Mouse (Mus musculus) neutrophil, adult 5-6 weeks (primary cell): ENCODE data around the gene Arhgef1. TPM values are rescaled to one million over a fixed set of nuclear protein-coding genes. Genes with fewer than 3 reads are reported as not detected.

Experiments used
- ATAC-seq: fragments of 151-379, 151-347 bp; 2 replicates; pipeline ENCODE4 v1.8.0; 2017; ENCODE audit warnings: mild to moderate bottlenecking, moderate TSS enrichment; ENCODE audit not compliant: insufficient number of reproducible peaks, poor library complexity, low FRiP score, severe bottlenecking; ENCODE audit errors: extremely low read depth
- total RNA-seq: library from RNA; stranded (forward); fragments of 200-1000 nt; gene quantifications from 2 replicates; pipeline ENCODE4 v1.2.3, GENCODE M21; 2017

Gene Arhgef1
- total RNA-seq, 1 experiment from 2014 or later = 474 TPM

DNA sequence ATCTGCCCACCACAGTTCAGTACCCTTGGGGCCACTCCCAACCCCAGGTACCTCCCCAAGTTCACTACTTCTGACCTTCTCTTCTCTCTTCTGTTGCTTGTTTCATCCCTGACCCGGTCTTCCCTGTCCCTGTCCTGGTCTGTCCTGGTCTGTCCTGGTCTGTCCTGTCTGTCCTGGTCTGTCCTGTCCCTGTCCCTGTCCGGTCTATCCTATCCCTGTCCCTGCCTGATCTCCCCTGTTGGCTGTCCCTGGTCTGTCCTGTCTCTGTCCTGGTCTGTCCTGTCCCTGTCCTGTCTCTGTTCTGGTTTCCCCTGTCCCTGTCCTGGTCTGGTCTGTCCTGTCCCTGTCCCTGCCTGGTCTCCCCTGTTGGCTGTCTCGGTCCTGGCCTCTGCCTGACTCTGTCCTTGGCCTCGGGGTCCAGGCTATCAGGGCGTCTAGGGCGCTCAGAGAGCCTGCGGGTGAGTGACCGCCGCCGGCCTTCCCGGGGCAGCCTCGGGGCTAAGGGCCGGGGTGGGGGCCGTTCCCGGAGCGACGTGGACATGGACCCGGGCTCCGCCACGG is 16.1 kb downstream of the Arhgef1 start:
- ATAC-seq = no peak

DNA sequence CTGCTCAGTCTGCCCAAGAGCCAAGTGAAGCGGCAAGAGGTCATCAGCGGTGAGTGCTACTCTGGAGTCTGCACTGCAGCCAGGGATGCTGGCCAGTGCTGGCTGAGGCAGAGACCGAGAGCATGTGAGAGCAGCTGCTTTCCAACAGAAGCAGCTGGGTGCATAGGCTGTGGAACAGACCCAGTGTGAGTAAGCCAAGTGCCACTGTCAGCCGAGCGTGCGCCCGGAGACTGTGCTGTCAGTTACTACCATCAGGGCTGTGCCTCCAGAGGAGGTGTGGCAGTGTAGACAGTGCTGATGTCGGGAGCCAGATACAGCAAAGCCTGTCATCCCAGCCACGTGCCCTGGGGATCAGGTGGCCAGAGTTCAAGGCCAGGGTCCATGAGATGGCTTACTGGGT is 17.0 kb downstream of the Arhgef1 start:
- ATAC-seq = no peak

DNA sequence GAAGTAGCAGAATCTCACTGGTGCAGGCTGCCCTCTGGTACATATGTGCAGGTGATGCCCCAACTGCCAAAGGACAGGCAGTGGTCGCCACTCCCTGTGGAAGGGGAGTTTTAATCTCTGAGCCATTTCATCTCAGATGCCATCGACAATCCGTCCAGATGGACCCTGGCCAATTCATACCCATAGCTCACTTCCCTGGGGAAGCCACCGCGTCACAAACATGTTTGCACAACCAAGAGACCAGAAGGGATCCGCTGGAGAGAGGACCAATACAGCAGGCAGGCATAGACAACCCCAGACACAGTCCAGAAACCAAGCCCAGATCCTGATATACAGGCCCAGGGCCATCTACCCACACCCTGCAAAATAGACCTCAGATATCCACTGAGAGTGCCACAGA is 27.8 kb downstream of the Arhgef1 start:
- ATAC-seq = no peak

DNA sequence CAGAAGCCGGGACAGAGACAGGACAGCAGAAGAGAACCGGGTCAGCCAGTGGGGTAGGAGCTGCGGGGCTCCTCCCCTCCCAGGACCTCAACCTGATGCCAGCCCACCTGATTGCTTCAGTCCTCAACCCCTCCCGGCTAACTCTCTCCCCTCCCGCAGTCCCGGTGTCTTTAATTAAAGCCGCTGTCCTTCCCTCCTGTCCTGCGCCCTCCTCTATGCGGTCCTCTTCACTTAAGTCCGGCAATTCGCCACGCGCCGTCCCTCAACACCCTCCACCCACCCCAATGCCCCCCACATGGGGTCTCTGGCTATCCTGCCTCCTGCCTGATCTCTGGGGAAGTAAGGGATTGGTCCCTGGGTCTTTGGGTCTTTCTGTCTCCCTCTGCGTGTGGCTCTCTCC is 28.9 kb downstream of the Arhgef1 start:
- no peak for ATAC-seq

DNA sequence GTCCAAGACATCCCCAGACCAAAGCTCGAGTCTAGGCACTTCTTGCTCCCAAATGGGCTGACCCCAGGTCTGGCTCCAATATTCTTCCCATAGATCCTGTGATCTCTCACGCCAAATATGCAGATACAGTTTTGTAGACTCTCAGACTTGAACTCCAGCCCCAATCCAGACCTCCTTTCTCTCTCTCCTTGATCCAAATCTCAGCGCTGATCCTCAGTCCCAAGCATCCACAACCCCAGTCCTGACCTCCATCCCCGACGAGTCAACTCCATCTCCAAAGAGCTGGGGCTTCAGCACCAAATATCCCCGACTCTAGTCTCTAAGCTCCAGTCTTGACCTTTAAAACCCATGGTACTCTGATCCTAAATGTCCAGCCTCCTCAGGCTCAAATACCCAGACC is 40.9 kb downstream of the Arhgef1 start:
- ATAC-seq = no peak

DNA sequence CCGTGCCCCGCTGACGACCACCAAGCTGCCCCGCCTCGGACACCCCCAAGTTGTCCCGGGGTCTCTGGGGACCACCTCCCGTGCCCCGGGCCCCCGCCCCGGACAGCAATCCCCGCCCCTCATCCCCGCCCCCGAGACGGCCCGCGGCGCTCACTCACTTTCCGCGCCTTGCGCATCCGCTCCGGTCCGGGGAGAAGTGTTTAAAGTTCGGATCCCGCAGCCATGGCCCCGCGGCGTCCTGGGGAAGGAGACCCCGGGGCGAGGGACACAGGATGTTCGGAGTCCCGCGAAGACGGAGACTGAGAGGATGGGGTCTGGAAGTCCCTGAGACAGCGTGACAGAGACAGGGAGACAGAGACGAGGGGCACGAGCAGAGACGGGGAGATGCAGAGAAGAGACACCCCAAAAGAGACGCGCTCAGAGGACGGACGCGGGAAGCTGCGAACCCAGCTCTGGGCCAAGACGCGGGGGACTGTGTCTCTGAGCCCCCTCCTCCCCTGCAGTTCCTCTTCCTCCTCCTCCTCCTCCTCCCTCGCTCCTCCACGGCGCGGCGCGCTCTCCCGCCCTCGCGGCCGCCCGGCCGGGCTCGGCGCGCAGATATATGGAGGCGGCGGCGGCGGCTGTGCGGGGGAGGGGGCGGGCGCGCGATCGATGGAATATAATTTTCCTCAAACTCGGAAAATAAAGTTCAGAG is 41.7 kb downstream of the Arhgef1 start, which contains the start of gene Gm4881:
Gene Gm4881, minus strand, starts transcription at position 238 of the 694 bp plus-strand sequence.
- no peak for ATAC-seq

DNA sequence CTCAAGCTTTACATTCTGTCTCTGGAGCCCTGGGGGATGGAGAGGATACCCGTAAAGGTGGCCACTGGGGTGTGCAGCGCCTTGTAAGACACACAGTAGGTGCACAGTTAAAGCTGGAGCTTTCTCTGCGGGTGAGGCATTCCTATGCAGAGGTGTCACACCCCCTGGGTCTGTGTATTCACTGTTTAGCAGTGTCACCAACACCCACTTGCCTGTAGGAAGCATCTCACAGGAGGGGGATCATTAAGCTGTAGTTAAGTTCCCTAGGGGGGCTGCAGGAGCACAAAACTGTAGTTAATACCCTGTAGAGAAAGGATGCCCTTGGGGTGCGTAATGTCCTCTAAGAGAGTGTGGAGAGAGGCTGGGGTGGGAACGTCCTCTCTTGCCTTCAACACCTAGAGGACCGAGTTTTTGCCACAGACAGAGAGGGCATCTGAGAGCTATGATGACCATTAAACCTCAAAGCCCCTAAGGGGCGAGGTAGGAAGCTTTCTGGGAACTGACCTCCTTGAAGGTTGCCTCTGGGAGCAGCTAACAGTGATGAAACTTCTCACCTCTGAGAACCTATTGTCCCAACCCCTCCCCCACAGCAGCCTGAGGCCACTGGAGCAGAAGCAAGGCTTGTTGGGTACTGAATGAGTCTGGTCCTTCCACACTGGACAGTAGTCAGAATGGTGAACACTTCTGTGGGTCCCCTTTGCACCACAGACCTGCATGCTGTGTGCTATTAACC is 44.8 kb downstream of the Arhgef1 start:
- no peak for ATAC-seq

DNA sequence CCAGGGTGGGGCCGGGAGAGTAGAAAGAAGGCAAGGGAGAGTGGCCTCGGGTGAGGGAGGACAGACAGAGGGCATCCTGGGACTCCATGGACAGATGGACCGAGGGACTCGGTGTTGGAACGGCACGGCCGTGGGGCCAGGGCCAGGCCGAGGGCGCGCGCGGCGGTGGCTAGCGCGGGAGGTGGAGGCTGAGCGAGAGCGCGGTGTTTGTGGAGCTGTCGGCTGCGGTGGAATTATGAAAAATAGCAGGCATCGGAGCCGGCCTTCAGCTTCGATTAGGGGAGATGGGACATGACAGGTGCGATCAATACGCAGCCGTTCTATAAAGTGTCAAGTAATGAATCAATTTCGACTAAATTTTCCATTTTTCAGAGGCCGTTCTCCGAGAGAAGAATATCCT is 46.1 kb downstream of the Arhgef1 start:
- ATAC-seq = no peak

DNA sequence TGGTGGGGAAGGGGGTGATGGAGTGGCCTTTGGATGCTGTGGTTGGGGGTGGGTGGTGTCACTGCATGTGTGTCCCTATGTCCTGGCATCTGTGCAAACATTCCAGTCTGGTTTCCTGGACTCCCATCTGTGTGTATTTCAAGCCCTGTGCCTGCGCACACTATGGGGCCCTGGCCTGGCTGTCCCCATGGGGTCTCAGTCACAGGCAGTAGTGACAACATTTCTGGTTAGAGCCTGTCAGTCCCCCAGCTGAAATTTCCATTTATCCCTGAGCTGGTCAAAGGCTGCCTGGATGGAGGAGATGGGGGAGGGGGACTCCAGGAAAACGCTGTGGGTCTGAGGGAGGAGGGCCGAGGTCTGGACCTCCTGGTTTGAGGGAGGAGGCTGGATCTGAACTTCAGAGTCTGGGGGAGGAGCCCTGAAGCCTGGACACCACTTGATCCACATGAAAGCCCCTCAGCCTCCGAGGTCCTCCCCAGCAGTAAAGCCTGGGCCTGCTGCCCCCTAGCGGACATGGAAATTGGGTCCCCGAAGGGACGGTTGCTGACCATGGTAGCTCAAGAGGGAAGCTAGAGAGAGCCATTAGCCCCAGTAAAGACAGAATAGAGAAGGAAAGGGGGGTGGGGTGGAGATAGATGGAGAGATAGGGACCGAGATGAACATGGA is 47.4 kb downstream of the Arhgef1 start:
- ATAC-seq = peak; percentile 51; the same call in 1 of the 2 replicates

DNA sequence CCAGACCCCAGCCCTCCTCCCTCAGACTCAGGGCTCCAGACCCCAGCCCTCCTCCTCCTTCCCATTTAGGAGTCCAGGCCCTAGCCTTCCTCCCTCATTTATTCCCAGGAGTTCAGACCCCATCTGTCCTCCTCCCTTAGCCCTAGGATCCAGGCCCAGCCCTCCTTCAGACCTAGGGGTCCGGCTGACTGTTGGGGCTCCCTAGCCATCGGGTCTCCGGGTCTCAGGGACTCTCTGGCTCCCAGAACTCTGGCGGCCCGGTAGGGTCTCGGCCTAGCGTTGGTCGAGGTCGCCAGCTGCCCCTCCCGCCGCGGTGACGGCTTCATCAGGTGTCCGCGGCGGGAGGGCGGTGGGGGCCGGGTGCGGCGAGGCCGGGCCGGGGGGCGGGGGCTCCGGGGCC is 51.3 kb downstream of the Arhgef1 start:
- no peak for ATAC-seq

DNA sequence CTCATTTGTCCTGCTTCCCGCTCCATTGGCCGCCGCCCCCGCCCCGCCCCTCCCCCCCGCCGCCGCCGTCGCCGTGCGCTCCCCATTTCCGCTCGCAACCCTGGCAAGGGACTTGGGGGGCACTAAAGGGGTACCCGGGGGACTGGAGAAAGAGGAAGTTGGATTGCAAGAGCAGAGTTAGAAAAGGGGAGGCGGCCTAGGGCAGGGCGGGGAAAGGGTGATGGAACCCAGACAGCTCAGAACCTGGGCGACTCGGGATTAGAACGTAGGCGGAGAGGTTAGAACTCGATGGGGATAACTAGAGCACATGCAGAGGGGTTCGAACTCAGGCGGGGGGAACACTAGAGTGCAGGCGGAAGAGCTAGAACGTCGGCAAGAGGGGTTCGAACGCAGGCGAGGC is 51.7 kb downstream of the Arhgef1 start:
- ATAC-seq = peak; percentile 82

DNA sequence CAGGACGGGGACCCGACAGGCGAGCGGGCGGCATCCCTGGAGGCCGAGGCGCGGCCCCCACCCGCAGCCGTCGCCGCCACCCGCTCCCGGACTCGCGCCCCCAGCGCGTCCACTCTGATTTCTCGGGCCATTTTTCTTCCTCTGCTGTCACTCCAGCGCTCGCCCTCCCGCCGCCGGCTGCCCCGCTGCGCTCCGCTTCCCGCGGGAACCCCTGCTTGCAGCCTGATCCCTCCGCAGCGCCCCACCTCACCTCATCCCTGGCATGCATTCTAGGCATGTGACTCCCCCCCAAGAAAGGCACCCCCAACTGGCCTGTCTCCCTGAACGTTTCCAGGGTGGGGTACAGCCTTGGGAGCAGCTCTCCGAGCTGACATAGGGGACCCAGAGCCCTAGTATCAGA is 52.5 kb downstream of the Arhgef1 start:
- ATAC-seq = no peak

DNA sequence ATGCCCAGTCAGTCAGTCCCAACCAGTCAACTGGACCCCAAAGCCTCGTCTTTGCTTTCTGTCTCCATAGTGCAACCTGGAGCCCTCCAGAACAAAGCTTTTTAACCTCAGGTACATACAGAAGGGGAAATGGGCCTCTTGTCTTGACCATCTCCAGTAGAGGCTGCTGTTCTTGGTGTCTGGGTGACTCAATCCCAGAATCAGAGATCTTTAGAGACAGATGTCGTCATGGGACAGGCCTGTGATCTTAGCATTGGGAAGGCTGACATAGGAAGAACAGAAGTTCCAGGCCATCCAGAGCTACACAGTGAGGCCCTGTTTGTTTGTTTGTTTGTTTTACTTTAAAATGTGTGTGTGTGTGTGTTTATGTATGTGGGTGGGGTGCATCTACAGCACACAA is 61.6 kb downstream of the Arhgef1 start:
- ATAC-seq = no peak

DNA sequence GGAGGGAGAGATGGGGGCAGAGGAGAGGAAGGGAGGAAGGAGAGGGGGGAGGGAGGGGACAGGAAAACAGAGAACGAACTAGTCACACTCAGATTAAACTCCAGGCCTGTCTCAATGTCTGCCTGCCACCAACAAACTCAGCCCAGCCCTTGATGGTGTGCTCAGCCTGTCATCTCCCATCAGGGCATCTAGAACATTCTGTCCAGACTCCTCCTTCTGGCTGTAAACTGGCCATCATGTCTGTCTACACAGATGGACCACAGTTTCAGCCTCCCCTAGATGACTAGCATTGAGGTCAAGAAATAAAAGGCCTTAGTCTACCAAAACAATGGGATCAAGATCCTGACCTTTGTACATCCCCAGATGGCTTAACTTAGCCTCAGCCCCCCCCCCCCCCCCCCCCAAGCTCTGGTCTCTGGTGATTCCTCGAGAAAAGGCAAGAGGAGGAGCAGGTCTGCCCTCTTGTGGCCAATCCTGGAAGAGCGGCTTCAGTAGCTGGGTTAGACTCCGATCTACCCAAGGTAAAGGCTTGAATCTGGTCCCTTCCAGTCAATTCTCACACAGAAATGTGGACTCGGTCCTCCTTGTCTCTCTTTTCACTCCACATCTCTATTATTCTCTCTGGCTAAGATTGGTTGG is 62.3 kb downstream of the Arhgef1 start:
- ATAC-seq = peak; percentile 73

DNA sequence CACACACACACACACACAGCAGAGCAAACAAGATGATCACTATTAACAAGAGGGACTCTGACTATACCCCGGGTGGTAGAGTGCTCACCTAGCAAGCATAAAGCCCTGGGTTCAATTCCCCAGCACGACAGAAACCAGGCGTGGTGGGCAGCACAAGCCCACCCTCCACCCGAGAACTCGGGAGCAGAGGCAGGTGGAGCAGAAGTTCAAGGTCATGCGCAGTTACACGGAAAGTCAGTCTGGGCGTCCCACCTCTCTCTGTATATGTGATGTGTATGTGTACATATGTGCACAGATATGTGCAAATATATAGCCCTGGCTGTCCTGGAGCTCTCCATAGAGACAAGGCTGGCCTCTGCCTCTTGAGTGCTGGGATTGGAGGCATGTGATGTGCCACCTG is 65.3 kb downstream of the Arhgef1 start:
- no peak for ATAC-seq

DNA sequence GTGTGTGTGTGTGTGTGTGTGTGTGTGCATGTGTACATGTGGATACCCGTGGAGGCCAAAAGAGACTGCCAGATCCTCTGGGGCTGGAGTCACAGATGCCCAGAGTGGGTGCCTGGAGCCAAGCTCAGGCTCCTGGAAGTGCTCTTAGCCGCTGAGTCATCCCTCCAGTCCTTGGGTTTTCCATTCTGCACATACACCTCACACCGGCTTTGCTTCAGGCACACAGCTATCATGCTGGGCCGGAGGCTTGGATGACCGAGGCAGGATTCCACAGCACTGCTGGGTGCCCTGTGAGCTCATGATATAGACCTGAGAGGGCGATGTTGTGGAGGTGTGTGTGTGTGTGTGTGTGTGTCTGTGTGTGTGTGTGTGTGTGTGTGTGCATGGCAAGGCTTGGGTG is 65.8 kb downstream of the Arhgef1 start:
- ATAC-seq = no peak

DNA sequence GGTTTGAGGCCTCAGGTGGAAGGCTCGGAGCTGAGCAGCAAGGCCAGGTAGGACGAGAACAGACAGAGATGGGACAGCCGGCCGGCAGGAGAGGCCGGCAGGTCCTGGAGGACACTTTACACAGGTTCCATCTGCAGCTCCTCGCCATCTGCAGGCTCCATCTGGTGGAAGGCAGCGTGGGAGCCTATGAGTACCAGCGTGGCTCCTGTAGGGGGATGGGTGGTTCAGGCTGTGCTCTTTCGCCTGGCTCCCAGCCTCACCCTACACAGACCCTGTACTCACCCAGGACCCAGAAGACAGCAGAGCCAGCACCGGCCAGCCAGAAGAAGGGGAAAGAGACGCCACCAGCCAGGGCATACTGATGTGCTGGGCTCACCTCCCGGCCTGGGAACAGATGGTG is 67.1 kb downstream of the Arhgef1 start:
- no peak for ATAC-seq

DNA sequence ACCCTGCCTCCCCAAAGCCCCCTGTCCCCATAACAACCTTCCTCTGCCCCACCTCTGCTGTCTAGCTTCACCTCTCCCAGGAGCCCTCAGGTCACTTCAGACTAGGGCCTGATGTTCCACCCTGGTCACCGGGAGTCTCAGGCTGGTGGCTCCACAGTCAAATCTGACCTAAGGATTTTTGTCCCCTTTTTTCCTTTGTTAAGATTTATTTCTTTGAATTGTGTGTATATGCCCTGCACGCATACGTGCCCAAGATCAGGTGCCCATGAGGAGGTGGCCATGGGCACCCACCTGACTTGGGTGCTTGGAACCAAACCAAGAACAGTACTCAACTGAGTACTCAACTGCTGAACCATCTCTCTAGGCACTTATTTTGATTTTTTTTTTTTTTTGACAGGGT is 67.6 kb downstream of the Arhgef1 start:
- ATAC-seq = no peak

DNA sequence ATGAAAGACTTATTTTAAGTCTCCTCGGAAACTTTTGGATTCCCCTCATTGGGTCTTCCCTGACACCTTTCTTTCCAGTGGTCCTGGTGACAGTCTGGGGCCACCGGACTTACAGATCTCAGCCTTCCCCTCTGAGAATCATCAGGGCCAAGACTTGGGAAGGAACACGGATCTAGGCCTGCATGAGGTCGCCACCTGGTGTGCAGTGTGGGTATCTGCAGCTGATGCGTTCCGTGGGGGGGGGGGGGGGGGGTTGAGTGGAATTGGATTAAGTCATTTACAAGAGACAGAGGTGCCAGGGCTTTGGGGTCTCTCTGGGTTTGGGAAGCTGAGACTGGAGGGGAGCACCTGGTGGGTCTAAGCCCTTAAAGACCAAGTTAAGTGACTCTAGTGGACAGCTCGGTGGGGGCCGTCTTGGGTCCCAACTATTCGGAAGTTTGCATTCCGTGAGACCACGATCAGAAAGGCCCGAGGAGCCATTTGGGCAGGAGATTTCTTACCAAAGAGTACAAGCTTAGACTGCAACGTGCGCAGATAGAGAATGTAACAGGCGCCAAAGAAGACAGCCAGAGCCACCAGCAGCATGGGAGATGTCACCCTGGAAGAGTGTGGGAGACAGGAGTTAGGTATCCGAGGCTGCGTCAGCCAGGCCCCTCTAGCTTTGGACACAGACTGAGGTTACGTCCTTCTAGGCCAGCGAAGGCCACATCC is 68.7 kb downstream of the Arhgef1 start:
- peak; percentile 27; the same call in 1 of the 2 replicates for ATAC-seq
